Mouse (Mus musculus): ENCODE measurements around the gene Plch1.

DNA sequence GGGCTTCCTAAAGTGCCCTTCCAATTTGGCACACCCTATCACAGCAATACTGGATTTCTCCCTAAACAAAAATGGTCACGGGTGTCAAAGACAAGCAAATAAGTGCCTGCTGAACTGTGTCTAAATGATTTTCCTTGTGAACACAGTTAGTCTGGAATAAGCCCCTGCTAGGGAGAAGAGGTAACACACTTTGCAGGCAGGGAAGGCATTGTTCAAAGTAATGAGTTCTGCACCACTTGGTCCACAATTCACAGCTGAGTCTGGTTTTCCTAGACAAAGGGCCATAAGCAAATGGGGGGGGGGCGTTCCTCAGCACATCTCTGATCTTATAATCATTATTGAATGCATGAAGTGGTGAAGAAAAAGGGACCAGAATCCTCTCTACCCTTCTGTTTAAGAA is 3.5 kb downstream of the Plch1 start:
- TF ChIP-seq POLR2A (IDR thresholded peaks at IDR 0.05; ENCODE audit: low read depth, low read length) (no peak), CTCF (IDR thresholded peaks at IDR 0.05; ENCODE audit: borderline replicate concordance, insufficient read depth, low read length) (no peak)

Data from embryonic fibroblast, embryonic 13.5 days (primary cell).